Mouse (Mus musculus) CH12.LX (cell line): ENCODE measurements around the gene Map3k6. TPM values are rescaled to one million over a fixed set of nuclear protein-coding genes. Genes with fewer than 3 reads are reported as not detected.

ENCODE experiments used
- DNase-seq: peaks from one replicate; pipeline ENCODE4 v3.0.0-alpha.2; 2013; ENCODE audit errors: extremely low read depth
- H3K27ac ChIP-seq: 2 replicates; pipeline ENCODE4 v1.5.1; 2012; ENCODE audit warnings: low read depth, mild to moderate bottlenecking, control low read depth, moderate library complexity; ENCODE audit not compliant: insufficient read depth
- H3K27me3 ChIP-seq: replicated peaks from 2 replicates; pipeline ENCODE3; 2012; ENCODE audit warnings: inconsistent platforms
- H3K36me3 ChIP-seq, 2 experiments: replicated peaks in 1 of 2; 2 replicates each; pipeline versions ENCODE3 to v1.6.1; 2012; ENCODE audit warnings: inconsistent platforms in 1 of 2, low read length in 1 of 2, mild to moderate bottlenecking in 1 of 2, mixed read lengths in 1 of 2, moderate library complexity in 1 of 2; ENCODE audit not compliant: control insufficient read depth in 1 of 2, insufficient read depth in 1 of 2
- H3K4me1 ChIP-seq, 2 experiments: 2 replicates each; pipeline ENCODE4 v1.6.1; 2012; ENCODE audit warnings: inconsistent platforms in 1 of 2, moderate library complexity in 1 of 2; ENCODE audit not compliant: insufficient read depth in 2 of 2, control insufficient read depth in 1 of 2
- H3K4me2 ChIP-seq: 2 replicates; pipeline ENCODE4 v1.6.1; 2012; ENCODE audit warnings: low read depth, mild to moderate bottlenecking, control low read depth; ENCODE audit not compliant: poor library complexity, insufficient read depth, severe bottlenecking
- H3K4me3 ChIP-seq, 3 experiments: fragments of 150-350 bp in 1 of 3; sonication (generic) in 1 of 3; replicated peaks in 1 of 3; 2 replicates each; pipeline versions ENCODE3 to v1.5.1; 2011 to 2012; ENCODE audit warnings: low read depth in 2 of 3, low read length in 2 of 3, mild to moderate bottlenecking in 2 of 3, moderate library complexity in 2 of 3, control low read depth in 1 of 3, improper control_type of control experiment in 1 of 3, inconsistent platforms in 1 of 3, mixed read lengths in 1 of 3; ENCODE audit not compliant: poor library complexity in 1 of 3
- H3K79me2 ChIP-seq: replicated peaks from 2 replicates; pipeline ENCODE4 v1.6.1; 2012; ENCODE audit warnings: mild to moderate bottlenecking, moderate library complexity; ENCODE audit not compliant: control insufficient read depth, poor library complexity, insufficient read depth, severe bottlenecking; ENCODE audit errors: extremely low read depth
- H3K9ac ChIP-seq: 2 replicates; pipeline ENCODE4 v1.6.1; 2012; ENCODE audit warnings: low read depth, mild to moderate bottlenecking, control low read depth, moderate library complexity; ENCODE audit not compliant: insufficient read depth
- H3K9me3 ChIP-seq: replicated peaks from 2 replicates; pipeline ENCODE3; 2012; ENCODE audit warnings: low read length, inconsistent platforms, mixed read lengths
- CHD2 ChIP-seq: IDR thresholded peaks from 2 replicates; pipeline ENCODE4 v1.6.1; 2011; ENCODE audit warnings: low read length, improper control_type of control experiment
- E2F4 ChIP-seq: IDR thresholded peaks from 2 replicates; pipeline ENCODE4 v1.6.1; 2011; ENCODE audit warnings: low read depth, low read length, improper control_type of control experiment; ENCODE audit not compliant: insufficient replicate concordance
- EP300 ChIP-seq: IDR thresholded peaks from 2 replicates; pipeline ENCODE4 v1.6.1; 2011; ENCODE audit warnings: low read length, improper control_type of control experiment
- JUN ChIP-seq: IDR thresholded peaks from 2 replicates; pipeline ENCODE4 v1.6.1; 2011; ENCODE audit warnings: low read depth, mild to moderate bottlenecking, low read length, improper control_type of control experiment, moderate library complexity; ENCODE audit not compliant: insufficient read depth
- KAT2A ChIP-seq: IDR thresholded peaks from 2 replicates; pipeline ENCODE4 v1.6.1; 2012; ENCODE audit warnings: low read length, improper control_type of control experiment, inconsistent platforms; ENCODE audit not compliant: insufficient replicate concordance
- MAX ChIP-seq: IDR thresholded peaks from 2 replicates; pipeline ENCODE4 v1.6.1; 2011; ENCODE audit warnings: low read length, improper control_type of control experiment
- MAZ ChIP-seq: IDR thresholded peaks from 2 replicates; pipeline ENCODE4 v1.6.1; 2012; ENCODE audit warnings: low read depth, mild to moderate bottlenecking, inconsistent platforms, low read length, improper control_type of control experiment, moderate library complexity
- MEF2A ChIP-seq: IDR thresholded peaks from 2 replicates; pipeline ENCODE4 v1.6.1; 2014; ENCODE audit warnings: low read depth, mild to moderate bottlenecking, inconsistent platforms, low read length, improper control_type of control experiment, borderline replicate concordance
- POLR2AphosphoS2 ChIP-seq: IDR thresholded peaks from 2 replicates; pipeline ENCODE4 v1.6.1; 2011; ENCODE audit warnings: low read depth, low read length, improper control_type of control experiment
- RAD21 ChIP-seq: IDR thresholded peaks from 2 replicates; pipeline ENCODE4 v1.6.1; 2011; ENCODE audit warnings: low read depth, mild to moderate bottlenecking, low read length, improper control_type of control experiment, moderate library complexity
- SMC3 ChIP-seq: IDR thresholded peaks from 2 replicates; pipeline ENCODE4 v1.6.1; 2011; ENCODE audit warnings: low read depth, low read length, improper control_type of control experiment
- ZKSCAN1 ChIP-seq: IDR thresholded peaks from 2 replicates; pipeline ENCODE4 v1.6.1; 2012; ENCODE audit warnings: low read depth, inconsistent platforms, low read length, improper control_type of control experiment, borderline replicate concordance
- ZMIZ1 ChIP-seq: IDR thresholded peaks from 2 replicates; pipeline ENCODE4 v1.6.1; 2012; ENCODE audit warnings: low read depth, mild to moderate bottlenecking, inconsistent platforms, low read length, improper control_type of control experiment
- dilution Hi-C: fragments of 300-500 bp; cut with MboI; formaldehyde crosslinking; loops from 2 replicates; pipeline ENCODE4 v1.14.3; 2020; ENCODE audit warnings: low sequenced_read_pairs; ENCODE audit not compliant: extremely low pct_unique_long_range_greater_than_20kb, extremely low pct_ligation_motif_present
- in situ Hi-C: fragments of 300-500 bp; cut with MboI; formaldehyde crosslinking; loops from 3 replicates; pipeline ENCODE4 v1.14.3; 2019; ENCODE audit warnings: low sequenced_read_pairs, low pct_ligation_motif_present, low pct_unique_long_range_greater_than_20kb, mixed read lengths
- polyA plus RNA-seq: library from polyadenylated mRNA; unstranded; fragments of >175 nt; gene quantifications from 2 replicates; pipeline ENCODE4 v1.2.1, GENCODE M21; 2012; ENCODE audit warnings: low read depth; ENCODE audit not compliant: insufficient read length
- total RNA-seq, 2 experiments: library from RNA; depleted of rRNA; stranded (reverse); fragments of 300-350 nt in 1 of 2; fragments of >200 nt in 1 of 2; gene quantifications; 2 replicates each; pipeline ENCODE4 v1.2.3; 2012 to 2014

Map3k6 gene
- total and polyA plus RNA-seq, 3 experiments = 0.21 TPM; not detected in 2

GRCm38 (mm10) chr4:133265297-133265696 is 24.7 kb downstream of the Map3k6 start:
- H3K36me3 ChIP-seq = peaks cover 47 to 73% of the 10 kb centered on the region in 2 experiments
- no peak for DNase-seq
- in situ Hi-C loops = no loop called here
- no peak overlapping the region for H3K4me3 ChIP-seq
- H3K4me1 ChIP-seq = peaks cover 25 to 83% of the 10 kb centered on the region in 2 experiments
- dilution Hi-C loops = no loop called here
- no peak overlapping the region for H3K4me2 ChIP-seq
- H3K9me3 ChIP-seq = no peaks in the 10 kb centered on the region
- TF ChIP-seq CHD2 (no peak), EP300 (no peak), ZKSCAN1 (no peak), POLR2AphosphoS2 (0 out of 2 replicates have a peak, but pooled peaks have one; percentile 36)
- H3K27ac ChIP-seq = no peak overlapping the region
- H3K79me2 ChIP-seq = peaks cover 8% of the 10 kb centered on the region
- H3K9ac ChIP-seq = no peak overlapping the region
- no peaks in the 10 kb centered on the region for H3K27me3 ChIP-seq

- TF ChIP-seq JUN (no peak), EP300 (no peak), KAT2A (no peak), MEF2A (no peak), MAZ (no peak), POLR2AphosphoS2 (no peak), MAX (no peak), ZMIZ1 (no peak), RAD21 (no peak), SMC3 (no peak), E2F4 (no peak)
- TF ChIP-seq, all 38 proteins: peak for 0
- dilution Hi-C loops = no loop called here
- Histone ChIP-seq H3K4me1 (peaks cover 30 to 86% of the 10 kb centered on the region in 2 experiments), H3K9ac (no peak overlapping the region), H3K9me3 (no peaks in the 10 kb centered on the region), H3K36me3 (peaks cover 47 to 72% of the 10 kb centered on the region in 2 experiments), H3K27me3 (no peaks in the 10 kb centered on the region), H3K4me2 (no peak overlapping the region), H3K79me2 (peaks cover 10% of the 10 kb centered on the region), H3K4me3 (no peak overlapping the region), H3K27ac (no peak overlapping the region)
- in situ Hi-C loops = no loop called here
- DNase-seq = no peak
These were observed 25.1 kb downstream of the Map3k6 start for GRCm38 (mm10) chr4:133265759-133266158.
